Mouse (Mus musculus): ENCODE results near the gene Zc3h12c.
A peak's percentile ranks its signal among the peaks of the same experiment; 100 is the strongest.
"Not testable (repeated sequence)": the region's sequence is repeated elsewhere in the genome, so short reads cannot be mapped to it uniquely, and the experiment has no call there.

Gene Zc3h12c

DNA sequence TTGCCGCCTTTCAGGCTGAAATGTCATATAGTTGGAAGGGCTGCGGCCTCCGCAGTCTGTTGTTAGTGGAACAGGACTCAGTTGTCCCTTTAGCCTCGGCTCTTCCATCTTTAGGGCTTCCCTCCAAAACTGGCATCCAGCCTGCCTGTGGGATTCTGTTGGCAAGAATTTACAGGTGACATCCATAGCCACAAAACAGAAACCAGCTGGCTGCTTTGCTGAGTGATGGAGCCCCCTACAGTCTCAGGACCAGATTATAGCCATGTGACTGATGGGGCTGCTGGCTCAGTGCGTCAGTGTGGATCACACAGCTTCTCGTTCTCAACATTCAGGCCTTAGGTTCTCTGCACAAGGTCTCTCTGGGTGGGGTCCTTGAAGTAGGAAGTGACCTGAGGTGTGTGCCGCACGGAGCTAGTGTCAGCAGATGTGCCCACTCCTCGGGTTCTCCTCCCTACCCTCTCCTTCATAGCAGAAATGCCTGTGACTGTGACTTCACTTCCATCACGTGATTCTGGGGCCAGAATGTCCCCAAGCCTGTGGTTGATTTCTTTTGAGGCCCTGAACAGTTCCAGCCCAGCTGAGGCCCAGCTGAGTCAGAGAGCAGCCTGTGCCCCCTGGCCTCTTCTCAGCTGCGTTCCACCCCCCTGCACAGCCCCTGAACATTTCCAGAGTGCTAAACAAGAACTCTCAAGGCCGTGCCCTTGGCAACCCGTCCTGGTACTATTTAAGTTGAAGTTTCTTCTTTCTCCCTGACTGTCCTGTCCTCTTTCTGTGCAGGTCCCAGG is 66.1 kb downstream of the Zc3h12c start:
- DNase-seq (ENCODE audit: low read depth, low spot score): no peak

DNA sequence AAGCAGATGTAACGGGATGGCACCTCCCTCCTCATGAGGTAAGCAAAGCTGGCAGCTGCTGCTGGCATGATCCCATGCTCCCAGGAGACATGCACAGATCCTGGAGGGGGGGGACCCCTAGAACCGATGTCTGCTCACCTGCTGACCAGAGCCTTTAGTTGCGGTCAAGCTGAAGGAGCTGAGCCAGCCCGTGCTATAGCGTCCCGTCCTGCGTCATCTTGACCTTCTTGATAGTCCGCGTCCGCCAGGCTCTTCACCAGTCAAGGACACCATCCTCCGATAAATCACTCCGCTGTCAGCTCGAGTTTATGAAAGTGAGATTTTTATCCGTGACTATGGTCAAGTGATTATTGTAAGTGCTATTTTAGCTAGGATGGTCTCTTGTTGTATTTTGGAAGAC is 67.9 kb downstream of the Zc3h12c start:
- no peak for DNase-seq (ENCODE audit: low read depth, low spot score)

DNA sequence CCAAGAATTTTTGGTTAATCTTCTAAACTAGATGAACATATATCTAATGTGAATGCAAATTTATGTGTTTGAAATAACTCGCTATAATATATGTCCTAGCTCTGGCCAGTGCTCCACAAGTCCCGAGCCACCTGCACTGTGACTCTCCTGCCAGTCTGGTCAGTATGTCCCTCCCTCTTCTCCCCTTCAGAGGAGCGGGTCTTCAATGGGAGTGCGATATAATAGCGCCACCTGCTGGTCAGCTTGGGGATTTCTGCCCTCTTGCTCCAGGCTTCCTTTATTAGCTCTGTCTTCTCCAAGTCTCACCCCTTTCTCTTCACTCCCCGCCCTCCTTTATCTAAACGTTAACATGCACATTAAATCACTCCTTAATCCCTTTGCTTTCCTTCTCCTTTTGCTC is 69.8 kb downstream of the Zc3h12c start:
- DNase-seq (ENCODE audit: low read depth, low spot score): peak; percentile 76

DNA sequence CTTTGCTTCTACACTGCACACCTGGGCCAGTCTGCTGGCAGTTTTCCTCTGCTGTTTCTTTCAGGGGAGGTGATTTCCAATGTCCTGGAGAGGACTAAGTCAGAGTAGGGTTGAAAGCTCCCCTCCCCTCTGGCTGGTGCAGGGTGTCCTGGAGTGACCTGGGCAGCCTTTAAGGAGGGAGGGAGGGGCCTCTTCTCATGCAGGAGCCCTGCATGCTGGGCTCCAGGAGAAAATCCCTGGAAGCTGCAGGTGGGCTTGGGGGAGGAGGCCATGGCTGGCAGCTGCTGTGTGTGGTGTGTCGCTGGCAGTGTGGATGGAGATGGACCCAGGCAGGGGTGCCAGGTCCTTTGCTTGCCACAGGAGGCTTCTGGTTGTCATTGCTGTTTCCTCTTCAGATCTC is 71.0 kb downstream of the Zc3h12c start:
- no peak for DNase-seq (ENCODE audit: low read depth, low spot score)

DNA sequence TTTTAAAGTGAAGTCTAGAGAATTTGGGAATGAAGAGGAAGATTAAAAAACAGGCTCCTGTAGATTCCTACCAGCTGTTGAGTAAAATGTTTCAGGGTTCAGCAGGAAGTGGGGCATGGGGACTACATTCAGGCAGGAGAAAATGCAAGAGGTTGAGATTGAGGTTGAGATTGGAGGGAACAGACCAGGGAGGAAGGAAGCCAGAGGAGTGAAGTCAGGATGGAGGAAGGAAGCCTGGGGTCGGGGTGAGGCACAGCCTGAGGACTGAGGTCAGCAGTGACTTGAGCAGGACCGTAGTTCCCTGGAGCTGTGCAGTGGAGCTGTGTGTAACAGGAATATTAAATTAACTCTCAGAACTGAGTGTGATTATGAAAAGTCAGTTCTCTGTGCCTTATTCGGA is 72.7 kb downstream of the Zc3h12c start:
- no peak for DNase-seq (ENCODE audit: low read depth, low spot score)

DNA sequence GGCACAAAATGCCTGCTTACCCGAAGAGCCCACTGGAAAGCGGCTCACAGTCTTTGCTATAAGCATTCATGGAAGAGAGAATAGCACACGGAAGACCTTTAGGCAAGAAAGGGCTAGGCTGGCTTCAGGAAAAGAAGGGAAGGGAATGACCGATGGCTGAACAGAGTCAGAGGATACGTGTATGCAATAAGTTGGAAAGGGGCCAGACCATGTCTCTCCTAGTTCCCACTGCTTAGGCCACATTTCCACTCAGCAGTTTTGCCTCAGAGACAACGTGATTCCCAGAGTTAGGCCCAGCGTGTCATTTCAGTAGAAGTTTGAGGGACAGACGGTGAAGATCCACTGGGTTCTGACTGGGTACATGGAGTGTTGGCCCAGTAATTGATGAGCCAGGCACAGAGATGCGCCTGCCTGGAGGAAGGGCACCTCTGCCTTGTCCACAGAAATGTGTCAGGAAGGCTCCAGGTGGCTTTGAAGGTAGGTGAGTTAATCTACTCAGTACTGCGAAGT is 73.8 kb downstream of the Zc3h12c start:
- no peak for DNase-seq (ENCODE audit: low read depth, low spot score)

DNA sequence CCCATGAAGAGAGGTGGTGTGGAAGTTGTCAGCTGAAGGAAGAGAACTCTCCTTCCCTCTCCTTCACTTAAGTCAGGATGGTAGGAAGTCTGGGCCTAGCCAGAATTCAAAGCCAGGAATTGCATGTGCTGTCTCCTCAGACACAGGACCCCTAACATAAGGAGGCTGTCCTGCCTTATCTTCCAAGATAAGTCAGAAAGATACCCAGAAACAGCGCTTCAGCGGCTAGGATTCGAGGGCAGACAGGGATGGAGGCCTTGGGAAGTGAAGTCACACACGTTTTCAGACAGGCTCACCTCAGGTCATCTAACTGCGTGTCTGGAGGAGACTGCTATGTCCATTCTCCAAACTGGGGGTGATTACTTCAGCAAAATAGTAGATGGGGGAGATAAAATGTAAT is 74.4 kb downstream of the Zc3h12c start:
- no peak for DNase-seq (ENCODE audit: low read depth, low spot score)

- no peak for DNase-seq (ENCODE audit: low read depth, low spot score)
Measured at GRCm38 (mm10) chr9:52093108-52093507, 75.3 kb downstream of the Zc3h12c start.

- no peak for DNase-seq (ENCODE audit: low read depth, low spot score)
Measured at GRCm38 (mm10) chr9:52092311-52092710, 76.1 kb downstream of the Zc3h12c start.

DNA sequence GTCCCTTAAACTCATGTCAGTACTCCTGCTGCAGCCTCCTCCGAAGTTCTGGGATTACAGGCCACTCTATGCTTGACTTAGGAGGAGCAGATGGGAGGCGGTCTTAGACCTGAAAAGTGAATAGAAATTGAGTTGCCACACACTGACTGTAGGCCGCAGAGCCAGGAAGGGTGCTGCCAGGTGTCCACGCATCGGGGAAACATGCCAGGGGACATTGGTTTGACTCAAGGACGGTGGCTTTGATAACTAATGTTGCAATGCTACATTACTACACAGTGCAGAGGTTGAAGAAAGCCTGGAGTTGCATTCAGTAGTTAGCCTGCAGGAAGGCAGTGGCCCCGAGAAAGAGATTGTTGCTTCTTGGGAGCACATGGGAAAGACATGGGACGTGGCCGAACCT is 76.6 kb downstream of the Zc3h12c start:
- DNase-seq (ENCODE audit: low read depth, low spot score): no peak

DNA sequence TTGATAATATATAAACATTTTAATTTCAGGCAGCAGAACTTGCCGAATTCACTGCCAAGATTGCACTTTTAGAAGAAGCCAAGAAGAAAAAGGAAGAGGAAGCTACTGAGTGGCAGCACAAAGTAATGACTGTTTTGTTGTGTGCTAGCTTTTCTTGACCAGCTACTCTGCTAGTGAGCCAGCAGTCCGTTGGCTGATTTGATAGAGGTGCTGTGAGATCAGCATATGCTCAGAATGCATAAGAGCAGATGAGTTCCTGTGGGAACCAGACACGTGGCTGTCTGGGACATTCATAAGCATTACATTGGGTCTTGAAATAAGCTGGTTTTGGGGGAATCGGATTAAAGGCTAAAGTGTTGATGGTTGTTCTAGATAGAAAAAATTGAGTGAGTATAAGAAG is 86.0 kb downstream of the Zc3h12c start:
- DNase-seq (ENCODE audit: low read depth, low spot score): no peak

GRCm38 (mm10) chr9:52081979-52082378 is 86.4 kb downstream of the Zc3h12c start:
- DNase-seq (ENCODE audit: low read depth, low spot score): no peak

GRCm38 (mm10) chr9:52077692-52078091 is 90.7 kb downstream of the Zc3h12c start:
- no peak for DNase-seq (ENCODE audit: low read depth, low spot score)

- no peak for DNase-seq (ENCODE audit: low read depth, low spot score)
Measured at GRCm38 (mm10) chr9:52076089-52076488, 92.3 kb downstream of the Zc3h12c start.

- no peak for DNase-seq (ENCODE audit: low read depth, low spot score)
Measured at GRCm38 (mm10) chr9:52072202-52072601, 96.2 kb downstream of the Zc3h12c start.

- not testable (repeated sequence) for DNase-seq (ENCODE audit: low read depth, low spot score)
Measured at GRCm38 (mm10) chr9:52071352-52071751, 97.0 kb downstream of the Zc3h12c start.

DNA sequence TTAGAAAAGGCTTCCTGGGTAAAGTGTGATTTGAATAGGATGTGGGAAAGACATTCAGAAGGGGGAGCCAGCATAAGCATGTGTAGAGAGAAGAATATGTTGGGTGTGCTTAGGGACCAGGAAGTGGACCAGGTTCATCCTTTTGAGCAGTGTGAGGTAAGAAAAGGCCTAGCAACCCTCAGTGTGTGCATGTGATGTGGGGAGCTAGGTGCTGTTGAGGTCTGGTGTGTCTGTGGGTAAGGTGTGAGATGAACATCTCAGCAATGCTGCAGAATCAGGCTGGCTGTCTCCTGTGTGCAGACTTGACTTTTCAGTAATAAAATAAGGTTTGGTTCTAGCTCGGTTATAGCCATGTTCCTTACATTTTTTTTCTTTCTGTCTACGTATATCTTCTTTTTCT is 98.3 kb downstream of the Zc3h12c start:
- no peak for DNase-seq (ENCODE audit: low read depth, low spot score)

Data from ES-CJ7 (cell line).